Mouse (Mus musculus) lung, postnatal 0 days (tissue): Measurements from ENCODE around the gene Arl5c.

Experiments used
- CTCF ChIP-seq: IDR thresholded peaks from 2 replicates; pipeline ENCODE4 v1.5.1; 2016; ENCODE audit warnings: antibody characterized with exemption, mild to moderate bottlenecking
- EP300 ChIP-seq: IDR thresholded peaks from 2 replicates; pipeline ENCODE4 v1.6.1; 2016; ENCODE audit warnings: antibody characterized with exemption, mild to moderate bottlenecking, control low read depth

GRCm38 (mm10) chr11:97947426-97947825, 48.6 kb downstream of the Arl5c start:
- peak; percentile 69 for TF ChIP-seq CTCF
- TF ChIP-seq EP300: no peak
